ENCODE assay signal across 17 mouse cellular contexts in the genomic region with DNA sequence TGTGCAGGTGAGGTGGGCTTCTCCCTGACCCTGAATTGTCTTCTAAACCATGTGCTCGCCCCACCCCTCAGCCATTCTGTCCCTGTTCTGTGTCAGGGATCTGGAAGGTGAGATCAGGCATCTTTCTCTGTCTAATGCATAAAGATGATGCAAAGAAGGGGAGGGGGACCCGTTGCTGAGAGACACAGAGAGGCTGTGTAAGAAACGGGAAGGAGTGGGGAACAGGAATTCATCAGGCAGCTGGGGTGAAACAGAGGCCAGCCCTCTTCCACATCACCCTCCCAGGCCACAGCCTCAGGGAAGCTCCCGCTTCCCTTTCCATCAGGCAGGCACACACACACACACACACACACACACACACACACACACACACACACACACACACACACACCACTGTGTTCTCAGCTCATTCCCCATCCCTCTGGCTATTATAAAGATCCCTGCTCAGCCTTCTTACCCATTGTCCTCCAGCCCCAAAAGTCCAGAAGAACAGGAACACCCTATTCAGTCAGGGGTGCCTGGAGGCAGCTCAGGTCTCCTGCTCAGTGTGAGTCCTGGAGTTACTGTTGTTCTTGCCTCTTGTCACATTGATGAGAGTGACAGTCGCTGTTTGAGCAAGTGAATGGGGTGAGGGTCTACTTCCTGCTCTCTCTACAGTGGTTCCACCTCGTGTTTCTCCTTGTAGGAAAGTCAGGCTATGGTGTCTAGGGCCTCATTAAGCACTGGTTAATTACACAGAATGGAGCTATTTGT. TPM values are rescaled to one million over a fixed set of nuclear protein-coding genes. Genes with fewer than 3 reads are reported as not detected.
DNase-seq lines count a peak whose midpoint lies in the region; ATAC-seq lines count a peak whose summit lies in the region.
"Had no signal": no experiment of that assay in that cellular context is flagged by ENCODE, and none has a peak within 500 bp of the region (broad histone marks: within the 10 kb centered on the region; RNA-seq: fewer than 3 reads in every experiment).

No protein-coding gene starts in this region.

- ATAC-seq in forebrain, embryonic 16.5 days, result peak; percentile 93
- ATAC-seq in midbrain, embryonic 11.5 days (ENCODE audit: low FRiP score), result peak; percentile 70
- ATAC-seq in megakaryocyte progenitor cell, adult 5-6 weeks (replicated peaks; ENCODE audit: poor library complexity), result no peak
- ATAC-seq: inflammation-experienced regulatory T-cells, adult 6 months; lung, postnatal 0 days had no signal

- peak overlapping the region; percentile 49 for H3K27ac ChIP-seq in forebrain, embryonic 16.5 days (ENCODE audit: low read length)
- H3K27ac ChIP-seq in midbrain, embryonic 11.5 days (ENCODE audit: low read depth, low read length), result no peak overlapping the region
- H3K27ac ChIP-seq: embryonic facial prominence, embryonic 15.5 days; heart, embryonic 13.5 days; limb, embryonic 15.5 days; stomach, embryonic 15.5 days had no signal

- DNase-seq in embryo, embryonic 10 days (ENCODE audit: low spot score), result peak; percentile 24
- DNase-seq in embryo, embryonic 9.5 days (ENCODE audit: extremely low spot score), result no peak
- DNase-seq in midbrain, embryonic 11.5 days (ENCODE audit: low spot score, missing footprints), result no peak
- peak; percentile 43 for DNase-seq in retina, embryonic 14.5 days (ENCODE audit: low spot score)
- no peak for DNase-seq in kidney, postnatal 36 days
- no peak for DNase-seq in urinary bladder, postnatal 36 days (ENCODE audit: low spot score in 2 of 2)
- DNase-seq: adrenal gland, postnatal 14 days; cerebellum, adult 11-12 months; kidney, postnatal 10 days had no signal

- H3K4me1 ChIP-seq in forebrain, embryonic 16.5 days (replicated peaks; ENCODE audit: control insufficient read depth, insufficient read depth, low read length), result peaks cover 26% of the 10 kb centered on the region
- H3K4me1 ChIP-seq in midbrain, embryonic 11.5 days (ENCODE audit: control insufficient read depth, insufficient read depth, low read length), result peaks cover 7% of the 10 kb centered on the region
- H3K4me1 ChIP-seq: embryonic facial prominence, embryonic 15.5 days; heart, embryonic 13.5 days; limb, embryonic 15.5 days; stomach, embryonic 15.5 days had no signal

- no peaks in the 10 kb centered on the region for H3K9me3 ChIP-seq in forebrain, embryonic 16.5 days (ENCODE audit: control insufficient read depth, low read length)
- H3K9me3 ChIP-seq in midbrain, embryonic 11.5 days (ENCODE audit: control insufficient read depth, low read length), result no peaks in the 10 kb centered on the region
- H3K9me3 ChIP-seq: embryonic facial prominence, embryonic 15.5 days; heart, embryonic 13.5 days; limb, embryonic 15.5 days; stomach, embryonic 15.5 days had no signal

- no peak overlapping the region for H3K4me2 ChIP-seq in forebrain, embryonic 16.5 days (ENCODE audit: low read length)
- no peak overlapping the region for H3K4me2 ChIP-seq in midbrain, embryonic 11.5 days
- H3K4me2 ChIP-seq: embryonic facial prominence, embryonic 15.5 days; heart, embryonic 13.5 days; limb, embryonic 15.5 days; stomach, embryonic 15.5 days had no signal

- no peaks in the 10 kb centered on the region for H3K27me3 ChIP-seq in forebrain, embryonic 16.5 days (replicated peaks; ENCODE audit: control insufficient read depth, insufficient read depth, low read length)
- H3K27me3 ChIP-seq in midbrain, embryonic 11.5 days (ENCODE audit: control insufficient read depth, insufficient read depth, low read length), result no peaks in the 10 kb centered on the region; the same call in 1 of the 2 replicates
- H3K27me3 ChIP-seq: embryonic facial prominence, embryonic 15.5 days; stomach, embryonic 15.5 days had no signal

- 11% methylated on average over 5 of the region's 6 CpGs for WGBS in forebrain, embryonic 16.5 days
- WGBS in midbrain, embryonic 11.5 days, result 36% methylated on average over 6 of the region's 6 CpGs

- no peak overlapping the region for H3K9ac ChIP-seq in forebrain, embryonic 16.5 days (replicated peaks; ENCODE audit: low read depth, low read length)
- H3K9ac ChIP-seq in midbrain, embryonic 11.5 days (ENCODE audit: low read length), result no peak overlapping the region
- H3K9ac ChIP-seq: embryonic facial prominence, embryonic 15.5 days; heart, embryonic 13.5 days; limb, embryonic 15.5 days; stomach, embryonic 15.5 days had no signal

- H3K4me3 ChIP-seq in forebrain, embryonic 16.5 days (replicated peaks; ENCODE audit: low read length), result no peak overlapping the region
- no peak overlapping the region for H3K4me3 ChIP-seq in midbrain, embryonic 11.5 days (ENCODE audit: low read depth, low read length)
- H3K4me3 ChIP-seq: embryonic facial prominence, embryonic 15.5 days; heart, embryonic 13.5 days; limb, embryonic 15.5 days; stomach, embryonic 15.5 days had no signal

- no peaks in the 10 kb centered on the region for H3K36me3 ChIP-seq in forebrain, embryonic 16.5 days (ENCODE audit: control insufficient read depth, insufficient read depth)
- no peaks in the 10 kb centered on the region for H3K36me3 ChIP-seq in midbrain, embryonic 11.5 days (ENCODE audit: control insufficient read depth, insufficient read depth, low read length)
- H3K36me3 ChIP-seq: embryonic facial prominence, embryonic 15.5 days; heart, embryonic 13.5 days; limb, embryonic 15.5 days; stomach, embryonic 15.5 days had no signal

RNA-seq across cellular contexts. Expression of a gene that starts 43.4 kb away (rescaled TPM):
- polyA plus RNA-seq in forebrain, embryonic 16.5 days (2015; fragmentation: Nextera tagmentation; extraction: Ambion mirVana), result 107 and 138 TPM in 2 replicates
- polyA plus RNA-seq in midbrain, embryonic 11.5 days (2014; fragmentation: Nextera tagmentation; extraction: Ambion mirVana), result 13.3 and 16.5 TPM in 2 replicates
- total RNA-seq in megakaryocyte progenitor cell, adult 5-6 weeks (2015), result not detected in 2 replicates
- total RNA-seq in megakaryocyte progenitor cell, adult 5-6 weeks (2017), result not detected in 2 replicates
- total RNA-seq: adrenal gland, postnatal 14 days had no signal
- polyA plus RNA-seq: lung, postnatal 0 days had no signal

Comparison
In these comparisons a context has a peak if more than half of its experiments do, and no peak if none do; other contexts are left out.
1. DNase-seq: peak in embryo, embryonic 10 days (single experiment) and retina, embryonic 14.5 days (single experiment); none in embryo, embryonic 9.5 days (single experiment), midbrain, embryonic 11.5 days (single experiment), kidney, postnatal 36 days (0 of 2) and urinary bladder, postnatal 36 days (0 of 2).